Mouse (Mus musculus) adrenal gland, postnatal 25 days (tissue): Measurements from ENCODE around the gene Olfr111. TPM values are rescaled to one million over a fixed set of nuclear protein-coding genes. Genes with fewer than 3 reads are reported as not detected.
"Not testable (repeated sequence)": the region's sequence is repeated elsewhere in the genome, so short reads cannot be mapped to it uniquely, and the experiment has no call there.

Experiments
- DNase-seq: peaks from one replicate; pipeline ENCODE4 v3.0.0; 2021; ENCODE audit warnings: mixed read lengths
- long read RNA-seq: library from polyadenylated mRNA; stranded (forward); transcript quantifications from one replicate; pipeline ENCODE4 v2.0.0, GENCODE M21; 2021
- total RNA-seq: library from RNA; stranded (reverse); gene quantifications from 2 replicates; pipeline ENCODE4 v1.2.3, GENCODE M21; 2021

Olfr111 gene
- total RNA-seq: 0.39 TPM in 1 of 2 replicates, not detected in the other
- long read RNA-seq: 0 reads

DNA sequence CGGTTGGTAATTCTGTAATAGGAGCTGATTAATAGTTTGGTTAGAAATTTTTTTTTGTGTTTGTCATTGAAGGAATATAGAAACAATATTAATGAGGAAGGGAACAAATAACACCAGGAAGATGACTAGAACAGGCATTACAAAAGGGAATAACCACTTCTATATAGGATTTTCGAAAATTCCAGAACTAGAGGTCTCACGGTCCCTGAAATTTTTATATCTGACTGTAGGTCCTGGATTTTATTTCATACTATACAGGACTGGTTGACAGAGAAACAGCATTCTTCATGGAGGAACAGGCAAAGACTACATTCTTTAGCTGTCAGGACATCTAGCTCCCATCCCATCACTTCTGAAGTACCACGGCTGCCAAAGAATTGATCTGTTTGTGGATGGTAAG lies at the start of gene Olfr111:
Gene Olfr111 (plus strand): TSS at position 301 of the 400 bp plus-strand sequence.
- DNase-seq: no peak

DNA sequence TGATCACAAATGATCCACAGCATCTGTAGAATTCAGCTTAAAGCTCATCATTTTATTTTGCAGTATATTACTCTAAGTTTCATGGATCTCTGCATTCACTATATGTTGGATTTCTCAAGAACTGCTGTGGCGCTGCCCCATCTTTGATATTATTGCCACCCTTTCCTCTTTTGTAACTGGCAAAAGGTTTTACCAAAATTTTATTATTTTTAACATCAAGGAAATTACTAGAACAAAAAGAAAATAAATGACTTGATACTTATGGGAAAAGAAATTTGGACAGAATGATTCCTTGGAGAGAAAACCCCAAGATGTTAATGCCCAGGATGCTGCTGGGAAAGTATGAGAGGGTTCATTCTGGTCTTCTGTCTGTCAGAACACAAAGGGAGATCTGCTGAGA lies 49.2 kb upstream of the Olfr111 start, which contains the start of gene Olfr109:
Gene Olfr109 (plus strand): TSS at position 301 of the 400 bp plus-strand sequence.
- DNase-seq: no peak

DNA sequence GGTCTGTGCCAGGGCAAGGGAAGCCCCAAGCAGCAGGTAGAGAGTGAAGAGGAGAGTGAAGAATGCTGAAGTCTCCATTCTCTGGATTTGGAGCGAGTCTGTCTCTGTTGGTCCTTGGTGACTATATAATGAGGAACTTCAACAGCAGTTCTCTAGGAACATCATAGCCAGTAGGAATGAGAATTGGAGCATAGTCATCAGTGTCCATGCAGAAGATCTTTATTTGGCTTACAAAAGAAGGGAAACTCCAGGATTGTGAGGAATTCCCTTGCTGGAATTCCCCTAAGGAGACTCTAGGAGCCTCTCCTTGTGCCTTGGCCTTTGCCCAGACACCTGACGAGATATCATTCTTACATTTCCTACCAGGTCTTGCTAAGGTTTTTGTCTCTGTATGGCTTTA lies 24.4 kb upstream of the Olfr111 start, which contains the start of gene H2-M2:
Gene H2-M2 (minus strand): TSS at position 101 of the 400 bp plus-strand sequence.
- no peak for DNase-seq

DNA sequence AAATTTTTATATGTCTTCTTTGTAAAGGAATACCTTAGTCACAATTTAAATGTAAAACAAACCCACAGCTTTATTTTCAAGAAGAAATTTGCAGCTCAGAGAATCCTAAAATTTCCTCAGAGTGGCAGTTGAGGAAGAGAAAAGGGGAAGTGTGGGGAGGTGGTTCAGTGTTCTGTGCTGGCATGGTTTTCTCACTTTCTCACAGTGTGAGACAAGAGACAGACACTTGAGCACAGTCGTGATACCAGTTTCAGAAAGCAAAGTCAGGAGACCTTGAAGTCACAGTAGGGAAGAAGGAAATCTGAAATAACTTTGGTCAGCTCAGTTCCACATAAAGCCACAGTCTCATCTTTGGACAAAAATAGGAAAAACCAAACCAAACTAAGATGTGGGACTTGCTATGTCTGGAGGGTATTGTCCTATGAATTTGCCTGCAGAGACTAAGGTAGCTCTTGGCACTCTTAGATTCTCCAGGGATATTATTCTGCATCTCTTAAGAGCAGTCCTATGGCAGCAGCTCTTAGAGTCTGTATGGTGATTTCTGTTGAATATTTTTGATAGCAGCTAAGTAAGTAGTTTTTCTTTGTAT lies 15.8 kb upstream of the Olfr111 start, which contains the start of gene Olfr110:
Gene Olfr110 (plus strand): TSS at position 539 of the 589 bp plus-strand sequence.
- DNase-seq: no peak

DNA sequence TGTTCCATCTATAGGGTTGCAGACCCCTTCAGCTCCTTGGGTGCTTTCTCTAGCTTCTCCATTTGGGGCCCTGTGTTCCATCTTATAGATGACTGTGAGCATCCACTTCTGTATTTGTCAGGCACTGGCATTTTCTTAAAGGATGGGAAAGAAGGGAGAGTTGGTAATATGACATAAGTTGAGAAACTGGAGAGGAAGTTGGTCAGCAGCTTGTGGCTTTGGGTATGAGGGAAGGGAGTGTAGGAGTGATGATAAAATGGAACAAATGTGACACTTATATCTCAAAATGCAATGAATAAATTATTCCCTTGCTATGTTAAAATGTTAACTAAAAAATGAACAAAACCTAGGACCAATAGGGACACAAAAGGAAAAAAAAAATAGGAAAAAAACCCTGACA lies 16.8 kb downstream of the Olfr111 start:
- DNase-seq: not testable (repeated sequence)

DNA sequence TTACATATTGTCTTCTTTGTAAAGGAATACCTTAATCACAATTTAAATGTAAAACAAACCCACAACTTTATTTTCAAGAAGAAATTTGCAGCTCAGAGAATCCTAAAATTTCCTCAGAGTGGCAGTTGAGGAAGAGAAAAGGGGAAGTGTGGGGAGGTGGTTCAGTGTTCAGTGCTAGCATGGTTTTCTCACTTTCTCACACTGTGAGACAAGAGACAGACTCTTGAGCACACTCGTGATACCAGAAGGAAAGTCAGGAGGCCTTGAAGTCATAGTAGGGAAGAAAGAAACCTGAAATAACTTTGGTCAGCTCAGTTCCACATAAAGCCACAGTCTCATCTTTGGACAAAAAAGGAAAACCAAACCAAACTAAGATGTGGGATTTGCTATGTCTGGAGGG lies 17.6 kb downstream of the Olfr111 start:
- not testable (repeated sequence) for DNase-seq

DNA sequence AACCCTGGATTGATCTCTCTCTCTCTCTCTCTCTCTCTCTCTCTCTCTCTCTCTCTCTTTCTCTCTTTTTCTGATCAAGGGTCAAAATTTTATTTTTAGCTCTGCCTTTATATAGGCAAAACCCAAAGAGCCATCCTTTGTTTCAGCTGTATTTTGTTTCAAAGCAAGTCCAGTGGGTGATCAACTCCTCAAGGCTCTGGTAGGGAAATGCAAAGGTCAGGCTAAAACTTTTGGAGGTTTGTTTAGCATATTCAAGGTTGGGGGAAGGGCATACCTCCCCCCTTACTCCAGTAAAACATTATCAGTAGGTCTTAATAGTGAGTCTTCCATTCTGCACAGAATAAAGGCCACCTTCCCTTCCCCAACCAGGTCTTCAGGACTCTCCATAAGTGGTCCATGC lies 27.3 kb downstream of the Olfr111 start:
- no peak for DNase-seq

DNA sequence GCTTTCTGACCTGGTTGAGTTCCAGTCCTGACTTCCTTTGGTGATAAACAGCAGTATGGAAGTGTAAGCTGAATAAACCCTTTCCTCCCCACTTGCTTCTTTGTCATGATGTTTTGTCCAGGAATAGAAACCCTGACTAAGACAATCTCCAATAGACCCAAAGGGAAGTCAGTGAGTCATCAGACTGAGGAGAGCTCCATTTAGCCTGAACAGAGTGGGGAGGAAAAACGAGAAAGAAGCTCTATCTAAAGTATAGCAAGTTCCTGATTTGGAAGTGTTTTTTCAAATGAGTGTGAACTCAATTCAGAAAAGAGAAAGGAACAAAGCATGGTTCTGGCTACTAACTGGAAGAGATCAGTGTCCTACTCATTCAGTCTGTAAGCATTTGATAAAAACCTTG lies 30.6 kb downstream of the Olfr111 start:
- not testable (repeated sequence) for DNase-seq

DNA sequence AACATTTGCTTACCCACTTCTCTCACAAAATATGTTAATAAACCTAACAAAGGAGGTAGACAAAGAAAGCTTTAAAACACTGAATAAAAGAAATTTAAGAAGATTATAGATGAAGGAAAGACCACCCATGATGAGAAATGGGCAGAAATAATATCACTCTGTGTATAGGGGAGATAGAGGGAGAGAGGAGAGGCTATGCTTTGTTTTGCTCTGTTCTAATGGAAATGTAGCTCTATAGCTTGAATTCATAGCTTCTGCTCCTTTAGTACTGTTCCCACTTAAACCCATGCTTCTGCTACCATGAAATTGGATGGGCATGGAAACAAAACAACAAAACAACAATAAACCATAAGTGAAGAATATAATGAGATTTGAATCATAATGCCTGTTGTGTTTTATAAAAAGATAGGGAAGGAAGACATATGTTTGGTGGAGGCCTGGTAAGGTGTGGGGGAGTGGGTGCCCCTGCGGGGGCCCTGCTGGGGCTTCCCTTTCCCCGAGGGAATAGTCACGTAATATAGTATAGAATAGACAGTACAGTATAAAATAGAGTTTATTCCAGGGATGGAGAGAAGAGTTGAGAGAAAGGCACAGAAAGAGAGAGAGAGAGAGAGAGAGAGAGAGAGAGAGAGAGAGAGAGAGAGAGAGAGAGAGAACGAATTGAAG lies 33.8 kb downstream of the Olfr111 start:
- DNase-seq: no peak

DNA sequence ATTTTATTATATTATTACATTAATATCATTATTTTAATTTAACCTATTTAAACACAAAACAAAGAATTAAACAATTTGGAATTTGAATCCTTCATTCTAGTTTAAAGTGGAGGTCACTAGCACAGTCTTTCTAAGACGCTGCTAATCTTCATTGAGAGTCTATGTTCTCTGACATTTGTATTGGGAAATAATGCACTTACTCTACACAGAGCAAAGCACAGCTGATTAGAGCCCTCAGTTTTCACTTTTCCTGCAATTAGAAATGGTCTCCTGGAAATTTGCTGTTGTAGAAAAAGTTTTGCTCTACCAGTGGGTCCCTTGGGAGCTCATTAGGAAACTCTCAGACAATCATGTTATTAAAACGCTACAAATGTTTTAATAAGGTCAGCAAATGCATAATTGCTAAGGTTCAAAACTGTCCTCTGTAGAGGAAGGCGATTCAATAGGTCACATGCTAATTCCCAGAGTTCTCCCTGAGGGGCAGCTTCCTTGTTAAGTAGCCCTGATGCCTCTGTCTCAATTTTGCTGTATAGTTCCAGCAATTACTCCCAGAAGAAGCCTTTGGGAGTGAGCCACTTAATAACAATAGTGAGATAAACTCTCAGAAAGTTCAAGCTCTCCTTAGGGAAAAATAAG lies 36.1 kb downstream of the Olfr111 start:
- DNase-seq: no peak

DNA sequence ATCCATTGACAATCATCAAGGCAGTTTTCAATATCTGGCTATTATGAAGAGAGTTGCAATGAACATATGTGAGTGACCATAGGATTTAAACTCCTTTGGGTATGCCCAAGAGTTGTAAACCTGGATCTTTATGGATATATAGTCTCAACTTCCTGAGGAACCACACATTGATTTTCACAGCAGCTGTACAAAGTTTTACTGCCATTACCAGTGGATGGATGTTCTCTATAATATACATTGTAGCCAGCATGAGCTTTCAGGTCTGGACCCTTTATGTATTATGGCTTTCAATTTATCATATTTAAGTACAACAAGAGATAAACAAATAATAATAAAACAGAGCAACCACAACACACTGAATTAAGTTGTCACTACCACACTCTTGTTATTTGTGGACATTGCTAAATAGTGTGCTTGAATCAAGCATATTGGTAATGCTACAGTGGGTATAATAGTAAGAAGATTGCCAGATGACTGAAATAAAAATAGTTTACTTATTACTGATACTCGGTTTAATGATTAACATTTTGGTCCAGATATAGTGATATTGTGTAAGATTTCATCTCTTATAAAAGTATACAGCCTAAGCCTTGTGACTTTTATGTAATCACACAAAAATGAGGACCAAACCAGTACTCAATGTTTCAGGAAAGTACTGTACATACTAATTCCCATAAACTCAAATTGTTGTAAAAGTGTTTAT lies 51.2 kb downstream of the Olfr111 start:
- no peak for DNase-seq

DNA sequence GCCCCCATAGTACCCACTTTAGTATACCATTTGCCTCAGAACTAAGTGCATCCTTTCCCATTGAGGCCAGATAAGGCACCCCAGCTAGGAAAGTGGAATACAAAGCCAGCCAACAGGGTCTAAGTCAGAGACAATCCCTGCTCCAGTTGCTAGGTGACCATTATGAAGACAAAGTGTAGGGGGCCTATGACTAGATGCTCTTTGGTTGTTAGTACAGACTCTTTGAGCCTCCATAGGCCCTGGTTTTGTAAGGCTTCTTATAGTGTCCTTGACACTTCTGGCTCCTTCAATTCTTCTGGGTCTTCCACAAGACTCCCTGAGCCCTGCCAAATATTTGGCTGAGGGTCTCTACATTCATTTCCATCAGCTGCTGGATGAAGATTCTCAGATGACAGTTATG lies 61.5 kb downstream of the Olfr111 start, which contains the start of gene Olfr112:
Gene Olfr112 (minus strand): TSS at position 101 of the 400 bp plus-strand sequence.
- no peak for DNase-seq

DNA sequence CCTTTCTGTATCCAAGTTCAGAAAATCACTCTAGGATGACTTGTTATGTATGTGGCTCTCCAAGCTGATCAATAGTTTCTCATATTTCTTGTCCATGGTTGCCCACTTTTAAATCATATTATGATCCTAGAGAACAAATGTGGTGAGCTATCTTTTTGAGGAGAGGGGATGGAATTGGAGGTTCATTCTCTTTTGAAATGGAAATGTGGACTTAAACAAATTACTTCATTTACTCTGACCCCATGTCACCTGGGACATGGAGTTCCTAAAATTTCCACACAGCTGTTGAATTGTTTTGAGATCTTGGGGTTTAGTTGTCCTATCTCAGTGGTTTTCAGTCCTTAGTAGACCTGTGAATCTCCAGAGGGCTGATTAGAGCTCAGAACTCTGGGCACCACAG lies 69.7 kb downstream of the Olfr111 start, which contains the start of gene Olfr113:
Gene Olfr113 (minus strand): TSS at position 101 of the 400 bp plus-strand sequence.
- DNase-seq: no peak

Other genes starting within 250 kb of the Olfr111 start
- gene Olfr98, start 244.3 kb upstream of the Olfr111 start, total RNA-seq: not detected in 2 replicates
- 2.6 and 5.4 TPM in 2 replicates for gene H2-M3, start 237.8 kb upstream of the Olfr111 start, total RNA-seq
- gene Olfr99, start 224.6 kb upstream of the Olfr111 start, total RNA-seq: not detected in 2 replicates
- gene Olfr101, start 203.7 kb upstream of the Olfr111 start, total RNA-seq: not detected in 2 replicates
- not detected in 2 replicates for gene Olfr102, start 191.0 kb upstream of the Olfr111 start, total RNA-seq
- not detected in 2 replicates for gene Olfr103, start 168.3 kb upstream of the Olfr111 start, total RNA-seq
- gene Olfr104-ps, start 148.4 kb upstream of the Olfr111 start, total RNA-seq: not detected in 2 replicates
- not detected in 2 replicates for gene Olfr105-ps, start 129.0 kb upstream of the Olfr111 start, total RNA-seq
- not detected in 2 replicates for gene Olfr106-ps, start 117.6 kb upstream of the Olfr111 start, total RNA-seq
- not detected in 2 replicates for gene Olfr107, start 108.8 kb upstream of the Olfr111 start, total RNA-seq
- gene Olfr108, start 62.5 kb upstream of the Olfr111 start, total RNA-seq: not detected in 2 replicates
- gene Olfr109, start 49.1 kb upstream of the Olfr111 start, total RNA-seq: not detected in 2 replicates
- not detected in 2 replicates for gene H2-M2, start 24.5 kb upstream of the Olfr111 start, total RNA-seq
- not detected in 2 replicates for gene Olfr110, start 15.6 kb upstream of the Olfr111 start, total RNA-seq
- gene Olfr112, start 61.4 kb downstream of the Olfr111 start, total RNA-seq: not detected in 2 replicates
- not detected in 2 replicates for gene Olfr113, start 69.6 kb downstream of the Olfr111 start, total RNA-seq
- not detected in 2 replicates for gene Olfr114, start 84.7 kb downstream of the Olfr111 start, total RNA-seq
- gene Olfr115, start 119.1 kb downstream of the Olfr111 start, total RNA-seq: not detected in 2 replicates
- not detected in 2 replicates for gene Olfr116, start 119.2 kb downstream of the Olfr111 start, total RNA-seq
- not detected in 2 replicates for gene Olfr117, start 155.8 kb downstream of the Olfr111 start, total RNA-seq
- not detected in 2 replicates for gene Olfr118, start 159.0 kb downstream of the Olfr111 start, total RNA-seq
- gene Olfr119, start 188.5 kb downstream of the Olfr111 start, total RNA-seq: not detected in 2 replicates
- not detected in 2 replicates for gene Olfr120, start 213.8 kb downstream of the Olfr111 start, total RNA-seq
- gene Olfr121, start 240.8 kb downstream of the Olfr111 start, total RNA-seq: not detected in 2 replicates